Mouse (Mus musculus) neural tube, embryonic 14.5 days (tissue): ENCODE measurements around the gene Ssh1. TPM values are rescaled to one million over a fixed set of nuclear protein-coding genes. Genes with fewer than 3 reads are reported as not detected.

ENCODE experiments used
- ATAC-seq: fragments of 200-750 bp; cut with Nextera tagmentation; 2 replicates; pipeline ENCODE4 v1.8.0; 2017; ENCODE audit warnings: low read depth, mild to moderate bottlenecking, moderate TSS enrichment, moderate library complexity
- H3K27ac ChIP-seq: fragments of 300-500 bp; sonication (generic); 2 replicates; pipeline ENCODE4 v1.5.1; 2014; ENCODE audit warnings: low read depth, mild to moderate bottlenecking, control low read depth, low read length, moderate library complexity, mixed read lengths
- H3K27me3 ChIP-seq: fragments of 300-500 bp; sonication (generic); 2 replicates; pipeline ENCODE4 v1.6.1; 2014; ENCODE audit warnings: low read length; ENCODE audit not compliant: control insufficient read depth, insufficient read depth
- H3K36me3 ChIP-seq: fragments of 300-500 bp; sonication (generic); 2 replicates; pipeline ENCODE4 v1.6.1; 2014; ENCODE audit warnings: low read length, mixed read lengths; ENCODE audit not compliant: control insufficient read depth, insufficient read depth
- H3K4me1 ChIP-seq: fragments of 300-500 bp; sonication (generic); 2 replicates; pipeline ENCODE4 v1.6.1; 2014; ENCODE audit warnings: low read length; ENCODE audit not compliant: control insufficient read depth, insufficient read depth
- H3K4me2 ChIP-seq: fragments of 300-500 bp; sonication (generic); 2 replicates; pipeline ENCODE4 v1.6.1; 2014; ENCODE audit warnings: mild to moderate bottlenecking, low read depth, low read length, control low read depth
- H3K4me3 ChIP-seq: fragments of 300-500 bp; sonication (generic); 2 replicates; pipeline ENCODE4 v1.5.1; 2014; ENCODE audit warnings: low read depth, low read length, control low read depth, mixed read lengths
- H3K9ac ChIP-seq: fragments of 300-500 bp; sonication (generic); replicated peaks from 2 replicates; pipeline ENCODE4 v1.6.1; 2014; ENCODE audit warnings: low read depth, mild to moderate bottlenecking, control low read depth, low read length, mixed read lengths
- H3K9me3 ChIP-seq: fragments of 300-500 bp; sonication (generic); 2 replicates; pipeline ENCODE4 v1.6.1; 2016; ENCODE audit warnings: low read length; ENCODE audit not compliant: control insufficient read depth
- WGBS: fragments of 180-500 bp; shearing (Covaris S2); extraction: QIAGEN DNeasy Blood & Tissue Kit; methylation state at CpG from one replicate; pipeline ENCODE4 v1.1.7; 2014; 5-methylcytosine and 5-hydroxymethylcytosine counted together
- polyA plus RNA-seq: library from polyadenylated mRNA; unstranded; fragments of >200 nt; fragmentation: Nextera tagmentation; extraction: Ambion mirVana; gene quantifications from 2 replicates; pipeline ENCODE4 v1.2.1, GENCODE M21; 2014

Gene Ssh1
- 19.2 and 20.9 TPM in 2 replicates for polyA plus RNA-seq

- Histone ChIP-seq H3K27ac (peak within 1 kb of the TSS; percentile 91), H3K4me3 (peak within 1 kb of the TSS; percentile 75), H3K4me2 (peak within 1 kb of the TSS; percentile 89), H3K36me3 (peaks cover 3% of the 10 kb centered on the region; the same call in 1 of the 2 replicates), H3K9ac (peak within 1 kb of the TSS; percentile 92), H3K4me1 (peaks cover 22% of the 10 kb centered on the region), H3K9me3 (no peaks in the 10 kb centered on the region), H3K27me3 (no peaks in the 10 kb centered on the region)
- WGBS: 2% methylated on average over 75 of the region's 83 CpGs
- peak; percentile 84 for ATAC-seq
Observed at GRCm38 (mm10) chr5:113993487-113994465, at the start of gene Ssh1. TSS of gene Ssh1 (minus strand) at chr5:113993894.

DNA sequence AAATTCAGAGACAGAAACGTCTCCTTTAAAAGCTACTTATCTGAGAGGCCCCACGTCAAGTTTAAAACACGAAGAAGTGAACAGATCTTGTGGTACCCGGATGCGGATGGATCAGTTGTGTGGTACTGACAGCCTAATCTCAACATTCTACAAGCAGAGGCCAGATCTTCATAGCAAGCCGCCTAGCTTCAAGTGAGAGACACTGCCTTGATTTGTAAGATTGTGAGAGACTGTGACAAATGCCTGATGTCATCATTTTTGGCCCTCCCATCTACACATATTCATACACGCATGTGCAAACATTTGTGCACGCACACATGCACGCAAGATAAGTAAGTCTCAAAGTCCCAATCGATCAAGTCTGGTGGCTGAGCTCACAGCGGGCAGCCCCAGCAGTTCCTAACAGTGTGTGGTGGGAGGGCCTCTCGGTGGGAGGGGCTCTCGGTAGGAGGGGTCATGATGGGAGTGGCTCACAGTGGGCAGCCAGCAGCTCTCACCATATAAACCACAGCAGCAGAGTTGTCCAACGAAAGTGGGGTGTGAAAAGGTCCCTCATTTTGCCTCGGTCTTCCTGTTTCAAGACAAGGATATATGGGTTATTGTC lies 47.7 kb upstream of the Ssh1 start:
- H3K27me3 ChIP-seq: no peaks in the 10 kb centered on the region
- H3K4me2 ChIP-seq: no peak overlapping the region
- H3K4me3 ChIP-seq: no peak overlapping the region
- no peak overlapping the region for H3K27ac ChIP-seq
- 0 out of 2 replicates have a peak, but pooled peaks cover 15% of the 10 kb centered on the region for H3K36me3 ChIP-seq
- no peak overlapping the region for H3K9ac ChIP-seq
- 20% methylated on average over 15 of the region's 15 CpGs for WGBS
- no peaks in the 10 kb centered on the region for H3K4me1 ChIP-seq
- no peaks in the 10 kb centered on the region for H3K9me3 ChIP-seq
- no peak for ATAC-seq

GRCm38 (mm10) chr5:114040911-114041310 lies 47.2 kb upstream of the Ssh1 start:
- Histone ChIP-seq H3K4me2 (no peak overlapping the region), H3K27me3 (no peaks in the 10 kb centered on the region), H3K36me3 (0 out of 2 replicates have a peak, but pooled peaks cover 15% of the 10 kb centered on the region), H3K4me3 (no peak overlapping the region), H3K27ac (no peak overlapping the region), H3K4me1 (no peaks in the 10 kb centered on the region), H3K9ac (no peak overlapping the region), H3K9me3 (no peaks in the 10 kb centered on the region)
- WGBS: 69% methylated on average over 1 of the region's 1 CpGs
- no peak for ATAC-seq

DNA sequence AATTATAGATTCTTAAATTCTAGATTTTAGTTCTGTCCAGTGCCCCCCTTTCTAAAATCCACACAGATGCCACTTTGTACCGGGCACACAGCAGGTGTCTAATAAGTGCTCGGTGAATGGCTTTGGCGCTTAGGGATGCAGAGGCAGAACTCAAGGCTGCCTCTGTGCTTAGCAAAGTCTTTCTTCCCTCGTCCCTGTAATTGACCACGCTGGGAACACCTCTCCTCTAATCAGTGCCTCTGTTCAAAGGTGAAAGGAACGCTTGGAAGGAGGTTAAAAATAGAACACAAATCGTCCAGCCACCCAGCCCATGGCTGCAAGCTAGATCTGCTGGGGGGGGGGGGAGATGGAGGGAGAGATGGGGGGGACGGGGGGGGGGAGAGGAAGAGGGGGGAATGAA lies 46.8 kb upstream of the Ssh1 start:
- no peak overlapping the region for H3K27ac ChIP-seq
- H3K27me3 ChIP-seq: no peaks in the 10 kb centered on the region
- H3K9me3 ChIP-seq: no peaks in the 10 kb centered on the region
- H3K9ac ChIP-seq: no peak overlapping the region
- H3K4me2 ChIP-seq: no peak overlapping the region
- ATAC-seq: no peak
- H3K4me1 ChIP-seq: no peaks in the 10 kb centered on the region
- 0 out of 2 replicates have a peak, but pooled peaks cover 15% of the 10 kb centered on the region for H3K36me3 ChIP-seq
- H3K4me3 ChIP-seq: no peak overlapping the region
- WGBS: 15% methylated on average over 8 of the region's 8 CpGs

- Histone ChIP-seq H3K4me1 (no peaks in the 10 kb centered on the region), H3K27me3 (no peaks in the 10 kb centered on the region), H3K36me3 (peaks cover 11% of the 10 kb centered on the region; the same call in 1 of the 2 replicates), H3K27ac (no peak overlapping the region), H3K4me3 (no peak overlapping the region), H3K4me2 (no peak overlapping the region), H3K9me3 (no peaks in the 10 kb centered on the region), H3K9ac (no peak overlapping the region)
- WGBS: 51% methylated on average over 10 of the region's 10 CpGs
- no peak for ATAC-seq
Observed at GRCm38 (mm10) chr5:114035111-114035510, 41.4 kb upstream of the Ssh1 start.

DNA sequence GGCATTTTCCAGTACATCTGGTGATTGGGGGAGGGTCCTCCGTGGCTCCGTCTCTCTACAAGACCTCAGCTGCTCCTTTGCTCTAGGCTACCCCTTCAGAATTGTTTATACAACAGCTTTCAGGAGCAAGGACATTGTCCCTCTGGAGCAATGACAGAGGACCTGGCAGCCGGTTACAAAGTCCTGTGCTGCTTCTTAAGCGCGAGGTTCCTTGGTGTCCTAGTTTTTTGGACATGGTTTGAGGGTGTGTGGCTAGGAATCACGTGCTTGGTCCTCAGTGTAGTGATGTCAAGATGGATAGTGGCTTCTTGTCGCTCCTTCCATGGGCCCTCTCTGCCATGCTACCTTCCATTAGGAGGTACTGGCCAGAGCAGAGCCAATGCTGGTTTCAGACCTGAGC lies 40.7 kb upstream of the Ssh1 start:
- Histone ChIP-seq H3K27ac (no peak overlapping the region), H3K4me3 (no peak overlapping the region), H3K4me2 (no peak overlapping the region), H3K4me1 (no peaks in the 10 kb centered on the region), H3K9me3 (no peaks in the 10 kb centered on the region), H3K27me3 (no peaks in the 10 kb centered on the region), H3K9ac (no peak overlapping the region), H3K36me3 (peaks cover 11% of the 10 kb centered on the region; the same call in 1 of the 2 replicates)
- no peak for ATAC-seq
- WGBS: 77% methylated on average over 7 of the region's 7 CpGs

DNA sequence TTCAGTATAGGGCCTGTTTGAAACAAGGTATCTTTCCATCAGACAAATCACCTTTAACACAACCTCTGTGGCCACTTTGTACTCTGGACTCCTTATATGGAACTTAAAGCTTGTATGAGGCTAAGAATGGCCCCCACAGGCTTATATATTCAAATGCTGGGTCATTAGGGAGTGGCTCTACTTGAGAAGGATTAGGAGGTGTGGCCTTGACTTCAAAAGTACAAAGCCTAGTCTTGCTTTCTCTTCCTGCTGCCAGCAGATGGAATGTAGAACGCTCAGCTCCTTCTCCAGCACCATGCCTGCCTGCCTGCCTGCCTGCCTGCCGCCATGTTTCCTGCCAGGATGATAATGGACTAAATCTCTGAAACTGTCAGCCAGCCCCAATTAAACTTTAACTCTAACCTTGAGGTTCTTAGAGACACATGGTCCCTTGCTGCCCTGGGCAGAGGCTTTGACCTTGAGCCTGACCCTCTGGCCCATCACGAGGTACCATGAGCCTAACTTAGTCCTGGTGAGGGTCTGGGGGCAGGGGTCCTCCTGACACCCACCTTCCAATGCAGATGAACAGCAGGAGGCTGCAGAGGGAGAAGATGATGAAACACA lies 38.6 kb upstream of the Ssh1 start:
- Histone ChIP-seq H3K9me3 (no peaks in the 10 kb centered on the region), H3K4me1 (no peaks in the 10 kb centered on the region), H3K36me3 (peaks cover 11% of the 10 kb centered on the region; the same call in 1 of the 2 replicates), H3K27ac (no peak overlapping the region), H3K4me2 (no peak overlapping the region), H3K9ac (no peak overlapping the region), H3K4me3 (no peak overlapping the region), H3K27me3 (no peaks in the 10 kb centered on the region)
- WGBS: 86% methylated on average over 3 of the region's 3 CpGs
- no peak for ATAC-seq

GRCm38 (mm10) chr5:114030652-114031051 lies 37.0 kb upstream of the Ssh1 start:
- 94% methylated on average over 12 of the region's 12 CpGs for WGBS
- no peaks in the 10 kb centered on the region for H3K4me1 ChIP-seq
- H3K9me3 ChIP-seq: no peaks in the 10 kb centered on the region
- no peak for ATAC-seq
- H3K36me3 ChIP-seq: peaks cover 11% of the 10 kb centered on the region; the same call in 1 of the 2 replicates
- no peaks in the 10 kb centered on the region for H3K27me3 ChIP-seq
- no peak overlapping the region for H3K4me3 ChIP-seq
- no peak overlapping the region for H3K27ac ChIP-seq
- no peak overlapping the region for H3K4me2 ChIP-seq
- no peak overlapping the region for H3K9ac ChIP-seq
